Mouse (Mus musculus) lung, postnatal 10 days (tissue): ENCODE data around the gene Wfdc3.
"Not testable (repeated sequence)": the region's sequence is repeated elsewhere in the genome, so short reads cannot be mapped to it uniquely, and the experiment has no call there.

Source experiments
- DNase-seq: peaks from one replicate; pipeline ENCODE4 v3.0.0; 2021

Wfdc3 gene

GRCm38 (mm10) chr2:164735446-164735845 lies 10.3 kb downstream of the Wfdc3 start:
- DNase-seq, result no peak

GRCm38 (mm10) chr2:164734839-164735238 lies 10.9 kb downstream of the Wfdc3 start:
- DNase-seq, result no peak

- DNase-seq, result no peak
Measured at GRCm38 (mm10) chr2:164733259-164733658, 12.5 kb downstream of the Wfdc3 start.

- DNase-seq, result no peak
Measured at GRCm38 (mm10) chr2:164731719-164732118, 14.0 kb downstream of the Wfdc3 start.

GRCm38 (mm10) chr2:164725895-164726619 lies 19.7 kb downstream of the Wfdc3 start:
- peak; percentile 74 for DNase-seq

GRCm38 (mm10) chr2:164723276-164723675 lies 22.5 kb downstream of the Wfdc3 start:
- DNase-seq, result no peak

- DNase-seq, result not testable (repeated sequence)
Measured at GRCm38 (mm10) chr2:164716194-164716786, 29.4 kb downstream of the Wfdc3 start.

GRCm38 (mm10) chr2:164715005-164715404 lies 30.7 kb downstream of the Wfdc3 start, which contains the start of gene Spint5:
Spint5 (plus strand) TSS chr2:164715305.
- no peak for DNase-seq

GRCm38 (mm10) chr2:164705991-164706390 lies 39.7 kb downstream of the Wfdc3 start:
- no peak for DNase-seq

- DNase-seq, result no peak
Measured at GRCm38 (mm10) chr2:164705328-164705727, 40.4 kb downstream of the Wfdc3 start.

GRCm38 (mm10) chr2:164704235-164704634 lies 41.5 kb downstream of the Wfdc3 start:
- no peak for DNase-seq

- no peak for DNase-seq
Measured at GRCm38 (mm10) chr2:164701761-164702160, 44.0 kb downstream of the Wfdc3 start.

GRCm38 (mm10) chr2:164700959-164701358 lies 44.8 kb downstream of the Wfdc3 start:
- no peak for DNase-seq

GRCm38 (mm10) chr2:164698201-164698600 lies 47.5 kb downstream of the Wfdc3 start, which contains the start of gene Spint4:
Spint4 (plus strand) TSS chr2:164698501.
- no peak for DNase-seq

- DNase-seq, result no peak
Measured at GRCm38 (mm10) chr2:164684807-164685206, 60.9 kb downstream of the Wfdc3 start, which contains the start of gene Wfdc13. Wfdc13 (plus strand) TSS chr2:164685107.
